Mouse (Mus musculus): Measurements from ENCODE around the gene Aida.
A peak's percentile ranks its signal among the peaks of the same experiment; 100 is the strongest.
"Not testable (repeated sequence)": the region's sequence is repeated elsewhere in the genome, so short reads cannot be mapped to it uniquely, and the experiment has no call there.

The Aida gene

GRCm38 (mm10) chr1:183296465-183296864, at the start of gene Aida:
TSS of gene Aida (plus strand) at chr1:183296590.
- peak; percentile 38 for DNase-seq

- no peak for DNase-seq
Observed at GRCm38 (mm10) chr1:183248144-183248543, 48.2 kb upstream of the Aida start.

- DNase-seq = no peak
Observed at GRCm38 (mm10) chr1:183250612-183251011, 45.8 kb upstream of the Aida start.

GRCm38 (mm10) chr1:183251818-183252217, 44.6 kb upstream of the Aida start:
- no peak for DNase-seq

DNA sequence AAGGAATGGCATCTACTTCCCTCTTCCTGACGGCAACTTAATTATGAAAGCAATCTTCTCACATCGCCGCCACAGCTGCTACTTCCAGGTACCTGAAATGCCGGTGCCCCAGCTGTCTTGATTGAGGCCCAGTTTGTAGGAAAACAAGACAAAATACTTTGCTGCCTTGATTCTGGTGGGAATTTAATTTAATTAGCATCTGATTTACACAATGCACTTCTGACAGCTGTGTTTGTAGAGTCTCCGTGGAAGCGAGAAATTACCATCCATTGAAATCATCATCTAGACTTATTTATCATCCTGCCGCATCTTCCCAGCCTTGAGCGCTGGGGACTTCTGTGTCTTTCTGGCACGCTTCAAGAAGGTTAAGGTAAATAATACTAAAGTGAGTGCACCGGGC, 43.8 kb upstream of the Aida start:
- DNase-seq = no peak

DNA sequence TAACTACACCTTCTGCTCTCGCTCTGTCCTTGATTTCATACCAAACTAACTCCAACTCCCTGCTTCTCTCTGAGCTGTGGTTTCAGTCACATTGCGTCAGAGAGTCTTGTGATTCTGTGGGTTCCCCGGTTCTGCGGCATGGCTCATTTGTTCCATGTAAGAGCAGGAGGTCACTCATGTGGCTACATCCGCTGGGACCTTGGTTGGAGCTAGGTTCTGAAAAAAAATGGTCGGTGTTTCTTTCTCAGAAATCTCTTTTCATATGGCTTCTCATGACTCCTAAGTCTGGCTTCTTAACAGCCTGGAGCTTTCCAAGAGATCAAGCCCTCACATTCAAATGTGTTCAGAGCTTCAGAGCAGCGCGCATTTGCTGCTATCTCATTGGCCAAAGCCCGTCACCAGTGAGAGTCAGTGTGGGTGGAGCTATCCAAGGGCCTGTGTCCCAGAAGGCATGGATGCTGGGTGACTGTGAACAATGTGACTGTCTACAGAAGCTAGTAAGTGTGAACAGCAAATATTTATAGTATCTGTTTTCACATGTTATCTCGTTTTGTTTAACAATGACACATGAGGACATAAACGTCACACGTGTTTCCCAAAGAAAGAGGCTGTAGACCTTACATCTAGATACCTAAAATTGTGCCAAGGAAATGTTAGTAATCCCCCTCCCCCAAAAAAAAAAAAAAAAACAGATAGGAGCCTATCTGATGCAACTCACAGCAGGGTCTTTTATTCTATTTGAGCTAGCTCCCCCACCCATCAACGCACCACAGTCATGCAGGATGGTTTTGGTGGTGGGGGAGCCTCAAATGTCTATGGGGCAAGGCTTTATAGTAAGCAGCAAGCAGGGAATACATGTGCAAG, 32.0 kb upstream of the Aida start:
- peak; percentile 23 for DNase-seq

- DNase-seq = peak; percentile 4
Observed at GRCm38 (mm10) chr1:183265921-183266467, 30.4 kb upstream of the Aida start.

DNA sequence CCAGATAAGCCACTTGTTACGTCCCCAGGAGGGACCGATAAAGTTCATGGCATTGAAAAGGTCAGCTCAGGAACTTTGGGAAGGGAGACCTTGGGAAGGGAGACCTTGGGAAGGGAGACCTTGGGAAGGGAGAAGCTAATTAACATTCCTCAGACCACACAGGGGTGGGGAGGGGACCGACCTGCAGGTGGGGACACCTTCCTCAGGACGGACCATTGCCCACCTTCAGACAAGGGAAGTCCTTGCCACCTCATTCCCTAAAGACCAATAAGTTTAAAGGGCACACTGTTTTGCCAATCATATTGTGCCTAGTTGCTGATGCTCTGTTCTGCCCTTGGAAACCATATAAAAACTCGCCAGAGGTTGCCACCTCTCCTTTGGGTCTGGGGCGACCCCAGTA, 28.7 kb upstream of the Aida start:
- no peak for DNase-seq

DNA sequence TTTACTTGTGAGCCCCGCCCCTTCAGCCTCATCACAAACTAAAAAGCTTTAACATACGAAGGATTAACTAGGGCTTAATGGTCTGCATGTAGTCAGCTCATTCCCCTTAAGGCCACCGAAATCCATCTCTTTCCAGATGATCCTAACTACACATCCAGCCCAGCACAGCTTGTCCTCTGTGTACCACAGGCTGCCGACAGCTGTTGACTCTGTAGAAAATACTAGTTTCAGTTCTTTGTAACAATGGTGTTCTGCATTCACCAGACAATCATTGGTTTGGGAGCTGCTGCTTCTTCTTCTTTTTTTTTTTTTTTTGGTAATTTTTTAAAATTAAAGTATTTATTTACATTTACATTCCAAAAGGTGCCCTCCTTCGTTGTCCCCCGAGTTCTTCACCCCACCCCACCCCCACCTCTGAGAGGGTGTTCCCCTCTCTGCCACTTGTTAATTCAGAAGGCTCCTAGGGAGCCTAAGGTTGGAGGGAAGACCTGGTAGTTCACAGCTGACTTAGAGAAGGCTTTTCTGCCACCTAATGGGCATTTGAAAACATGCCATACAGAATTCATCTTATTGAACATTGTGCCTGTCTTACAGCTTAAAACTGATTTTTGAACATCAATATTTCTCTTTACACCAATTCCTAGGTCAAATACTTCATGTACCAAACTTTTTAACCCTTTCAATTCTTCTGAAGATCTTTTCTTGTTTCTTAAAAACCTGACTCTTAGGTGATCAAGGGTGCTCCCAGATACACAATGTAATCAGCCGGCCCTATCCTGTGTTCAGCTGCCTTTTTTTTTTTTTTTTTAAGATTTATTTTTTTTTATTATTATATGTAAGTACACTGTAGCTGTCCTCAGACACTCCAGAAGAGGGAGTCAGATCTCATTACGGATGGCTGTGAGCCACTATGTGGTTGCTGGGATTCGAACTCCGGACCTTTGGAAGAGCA, 23.2 kb upstream of the Aida start:
- peak; percentile 4 for DNase-seq

DNA sequence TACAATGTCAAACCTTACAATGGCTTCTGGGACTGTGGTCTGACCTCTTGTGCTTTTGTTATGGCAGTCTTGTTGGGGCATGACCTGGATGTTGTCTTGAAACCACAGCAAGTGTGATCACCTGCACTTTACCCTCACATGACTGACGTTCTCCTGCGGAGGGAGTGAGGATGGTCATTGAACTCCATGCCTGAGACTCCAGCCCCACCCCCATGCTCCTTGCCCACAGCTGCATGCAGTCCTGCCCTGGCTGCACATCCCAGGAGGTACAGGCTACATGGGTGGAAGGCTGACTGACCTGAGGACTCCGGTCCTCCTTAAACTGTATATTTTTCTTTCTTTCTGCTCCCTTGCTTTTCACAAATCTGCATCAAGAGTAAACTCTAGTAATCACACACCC, 22.0 kb upstream of the Aida start:
- no peak for DNase-seq

- DNase-seq = no peak
Observed at GRCm38 (mm10) chr1:183275763-183276162, 20.6 kb upstream of the Aida start.

DNA sequence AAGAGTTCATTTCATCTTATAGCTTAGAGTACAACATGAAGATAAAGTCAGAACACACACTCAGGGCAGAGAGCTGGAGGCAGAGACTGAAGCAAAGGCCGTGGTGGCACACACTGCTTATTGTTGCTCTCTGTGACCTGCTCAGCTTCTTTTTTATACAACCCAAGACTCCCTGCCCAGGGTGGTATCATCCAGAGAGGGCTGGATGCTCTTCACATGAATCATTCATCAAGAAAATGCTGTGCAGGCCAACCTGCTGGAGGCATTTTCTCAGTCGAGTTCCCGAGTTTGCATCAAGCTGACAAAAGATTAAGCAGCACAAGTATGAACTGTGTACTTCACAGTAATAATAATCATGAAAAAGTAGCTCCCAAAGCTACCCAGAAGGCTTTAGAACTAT, 8.0 kb upstream of the Aida start:
- no peak for DNase-seq

DNA sequence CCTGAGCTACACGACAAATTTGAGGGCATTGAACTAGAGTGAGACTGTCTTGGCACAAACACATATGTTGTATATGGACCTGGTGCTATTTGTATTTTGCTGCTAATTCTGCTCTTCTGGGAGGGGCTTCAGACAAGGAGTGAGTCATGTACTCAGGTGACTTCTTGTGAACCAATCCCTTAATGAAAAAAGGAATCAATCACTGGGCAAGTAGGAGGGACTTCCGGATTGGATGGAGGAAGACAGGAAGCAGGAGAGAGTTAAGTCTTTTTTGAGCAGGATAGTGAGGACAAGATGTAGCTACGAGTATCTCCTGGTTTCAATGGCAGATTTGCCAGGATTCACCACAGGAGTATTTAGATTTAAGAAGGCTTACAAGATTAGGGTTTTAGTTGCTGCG, 6.8 kb upstream of the Aida start:
- DNase-seq = no peak

DNA sequence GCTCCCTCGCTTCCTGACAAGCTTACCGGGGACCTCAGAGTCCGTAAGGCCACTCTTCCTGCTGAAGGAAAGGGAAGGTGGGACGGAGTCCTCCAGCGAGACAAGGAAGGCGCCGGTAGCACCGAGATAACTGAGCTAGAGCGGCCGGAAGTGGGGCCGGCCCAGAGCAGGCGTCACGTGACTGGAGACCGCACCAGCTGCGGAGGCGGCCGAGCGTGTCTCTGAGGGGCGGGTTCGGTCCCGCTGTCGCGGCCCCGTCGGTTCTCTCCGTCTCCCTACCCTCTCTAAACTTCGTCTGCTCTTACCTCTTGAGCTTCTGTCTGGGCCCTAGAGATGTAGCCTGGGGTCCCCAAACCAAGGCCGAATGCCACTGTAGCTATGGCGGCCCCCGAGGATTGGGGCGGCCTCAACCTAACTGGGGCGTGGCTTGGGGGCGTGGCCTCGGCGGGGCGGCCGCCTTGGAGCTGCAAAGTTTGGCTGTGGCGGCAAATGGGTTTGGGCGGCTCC, 540 bp downstream of the Aida start, which contains the start of gene Brox:
TSS of gene Brox (minus strand) at position 393 of the 507 bp plus-strand sequence.
- DNase-seq = peak; percentile 98

DNA sequence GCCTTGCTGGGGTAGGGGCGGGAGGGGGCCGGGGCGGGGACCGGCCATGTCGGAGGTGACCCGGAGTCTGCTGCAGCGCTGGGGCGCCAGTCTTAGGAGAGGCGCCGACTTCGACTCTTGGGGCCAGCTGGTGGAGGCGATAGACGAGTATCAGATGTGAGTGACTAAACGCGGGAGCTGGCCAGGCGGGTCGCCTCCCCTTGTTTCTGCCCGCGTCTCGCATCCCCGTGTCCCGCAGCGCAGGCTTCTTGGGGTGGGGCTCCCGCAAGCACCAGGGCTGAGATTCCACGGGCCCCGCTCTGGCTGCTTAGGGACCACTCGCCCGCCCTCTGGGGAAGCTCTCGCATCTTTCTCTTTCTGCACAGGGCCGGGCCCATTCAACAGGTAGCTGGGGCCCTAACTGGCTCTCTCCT, 1.1 kb downstream of the Aida start:
- peak; percentile 30 for DNase-seq

GRCm38 (mm10) chr1:183297886-183298489, 1.6 kb downstream of the Aida start:
- DNase-seq = peak; percentile 40

DNA sequence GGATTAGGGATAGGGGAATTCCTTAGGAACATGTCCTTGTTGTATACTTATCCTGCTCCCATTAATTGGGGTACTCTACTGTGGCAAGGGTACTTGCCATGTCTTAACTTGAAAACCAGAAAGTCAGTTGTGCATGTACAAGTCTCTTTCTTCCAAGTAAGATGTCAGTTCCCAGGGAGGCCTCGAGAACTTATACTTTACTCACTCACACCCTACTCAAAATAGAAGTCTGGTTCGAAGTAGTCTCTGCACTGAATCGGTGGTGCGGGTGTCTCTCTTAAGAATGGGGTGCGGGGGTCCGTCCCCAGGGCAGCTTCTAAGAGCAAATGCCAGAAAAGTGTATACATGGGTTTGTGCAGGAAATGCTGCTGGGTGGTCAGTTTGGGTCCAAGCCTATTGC, 2.8 kb downstream of the Aida start:
- peak; percentile 91 for DNase-seq

DNA sequence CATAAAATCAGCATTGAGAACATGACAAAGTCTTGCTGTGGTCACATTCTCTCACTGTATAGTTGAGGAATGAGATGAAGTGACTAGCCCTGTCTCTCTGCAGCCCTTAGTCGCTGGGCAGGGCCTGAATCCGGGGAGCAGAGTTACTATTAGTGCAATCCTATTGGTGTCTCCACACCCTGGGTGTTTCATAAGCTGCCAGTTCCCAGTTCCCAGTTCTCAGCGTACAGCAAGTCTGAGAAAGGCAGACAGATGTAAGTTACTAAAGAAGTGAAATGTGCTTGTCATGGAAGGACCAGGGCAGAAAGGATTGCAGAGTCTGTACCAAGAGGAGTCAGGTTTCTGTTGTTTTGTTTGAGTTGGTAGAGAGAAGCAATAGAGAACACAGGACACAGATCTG, 11.2 kb downstream of the Aida start:
- DNase-seq = no peak

- no peak for DNase-seq
Observed at GRCm38 (mm10) chr1:183308476-183308875, 12.1 kb downstream of the Aida start.

GRCm38 (mm10) chr1:183309601-183310000, 13.2 kb downstream of the Aida start:
- not testable (repeated sequence) for DNase-seq

DNA sequence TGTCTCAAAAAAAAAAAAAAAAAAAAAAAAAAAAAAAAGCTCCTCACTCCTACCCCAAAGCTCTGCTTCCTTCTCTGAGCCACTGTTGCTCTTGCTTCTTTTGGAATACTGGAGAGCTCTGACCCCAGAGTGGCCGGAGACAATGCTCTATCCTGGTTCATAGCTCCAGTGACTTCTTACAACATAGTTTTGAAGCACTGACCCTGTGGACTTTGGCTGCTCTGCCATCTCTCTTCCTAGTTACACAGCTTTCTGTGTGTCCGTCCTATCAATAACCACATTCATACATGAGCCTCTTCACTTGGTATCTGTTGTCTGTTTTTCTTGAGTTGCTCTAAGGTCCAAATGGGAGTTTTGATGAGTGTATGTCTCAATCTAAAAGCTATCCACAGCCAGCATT, 15.7 kb downstream of the Aida start:
- DNase-seq = no peak

GRCm38 (mm10) chr1:183315783-183316182, 19.4 kb downstream of the Aida start:
- peak; percentile 7 for DNase-seq

GRCm38 (mm10) chr1:183320708-183321107, 24.3 kb downstream of the Aida start:
- DNase-seq = no peak
